Mouse (Mus musculus) liver, embryonic 15.5 days (tissue): ENCODE measurements around the gene Dnah6. TPM values are rescaled to one million over a fixed set of nuclear protein-coding genes. Genes with fewer than 3 reads are reported as not detected.

Source experiments
- ATAC-seq: fragments of 200-750 bp; cut with Nextera tagmentation; 2 replicates; pipeline ENCODE4 v1.8.0; 2017; ENCODE audit warnings: moderate number of reproducible peaks, mild to moderate bottlenecking, moderate library complexity; ENCODE audit not compliant: insufficient read depth
- H3K27ac ChIP-seq: fragments of 300-500 bp; sonication (generic); replicated peaks from 2 replicates; pipeline ENCODE4 v1.5.1; 2015; ENCODE audit warnings: mild to moderate bottlenecking, inconsistent platforms
- H3K27me3 ChIP-seq: fragments of 300-500 bp; sonication (generic); 2 replicates; pipeline ENCODE4 v1.6.1; 2015; ENCODE audit warnings: mild to moderate bottlenecking, inconsistent platforms
- H3K36me3 ChIP-seq: fragments of 300-500 bp; sonication (generic); replicated peaks from 2 replicates; pipeline ENCODE4 v1.6.1; 2015; ENCODE audit warnings: moderate library complexity, mild to moderate bottlenecking, inconsistent platforms
- H3K4me1 ChIP-seq: fragments of 300-500 bp; sonication (generic); replicated peaks from 2 replicates; pipeline ENCODE4 v1.6.1; 2015; ENCODE audit warnings: inconsistent platforms
- H3K4me2 ChIP-seq: fragments of 300-500 bp; sonication (generic); 2 replicates; pipeline ENCODE4 v1.6.1; 2015; ENCODE audit warnings: moderate library complexity, mild to moderate bottlenecking, inconsistent platforms
- H3K4me3 ChIP-seq: fragments of 300-500 bp; sonication (generic); replicated peaks from 2 replicates; pipeline ENCODE4 v1.5.1; 2015; ENCODE audit warnings: mild to moderate bottlenecking, inconsistent platforms
- H3K9ac ChIP-seq: fragments of 300-500 bp; sonication (generic); 2 replicates; pipeline ENCODE4 v1.6.1; 2015; ENCODE audit warnings: moderate library complexity, mild to moderate bottlenecking, inconsistent platforms
- H3K9me3 ChIP-seq: fragments of 300-500 bp; sonication (generic); replicated peaks from 2 replicates; pipeline ENCODE4 v1.6.1; 2016; ENCODE audit warnings: inconsistent platforms
- WGBS: fragments of 180-500 bp; shearing (Covaris S2); methylation state at CpG from one replicate; pipeline ENCODE4 v1.1.7; 2015; ENCODE audit warnings: mixed read lengths; ENCODE audit not compliant: insufficient replicate concordance; 5-methylcytosine and 5-hydroxymethylcytosine counted together
- polyA plus RNA-seq: library from polyadenylated mRNA; unstranded; fragments of >200 nt; fragmentation: Nextera tagmentation; extraction: Ambion mirVana; gene quantifications from 2 replicates; pipeline ENCODE4 v1.2.1, GENCODE M21; 2015

The Dnah6 gene
- 0.01 and 0.02 TPM in 2 replicates for polyA plus RNA-seq

GRCm38 (mm10) chr6:73221189-73221957 is at the start of gene Dnah6:
Gene Dnah6 (minus strand): TSS chr6:73221651.
- Histone ChIP-seq H3K9me3 (no peaks in the 10 kb centered on the region), H3K27ac (no peak within 1 kb of the TSS), H3K4me2 (peak within 1 kb of the TSS; percentile 65), H3K4me3 (peak within 1 kb of the TSS; percentile 39), H3K4me1 (peaks cover 8% of the 10 kb centered on the region), H3K9ac (no peak within 1 kb of the TSS), H3K27me3 (no peaks in the 10 kb centered on the region), H3K36me3 (no peaks in the 10 kb centered on the region)
- 34% methylated on average over 25 of the region's 25 CpGs for WGBS
- ATAC-seq = peak; percentile 86

GRCm38 (mm10) chr6:73269374-73269773 is 47.9 kb upstream of the Dnah6 start:
- WGBS = 87% methylated on average over 3 of the region's 3 CpGs
- ATAC-seq = no peak

GRCm38 (mm10) chr6:73267738-73268311 is 46.4 kb upstream of the Dnah6 start:
- 74% methylated on average over 8 of the region's 8 CpGs for WGBS
- Histone ChIP-seq H3K4me2 (no peak overlapping the region), H3K9me3 (no peaks in the 10 kb centered on the region), H3K4me1 (no peaks in the 10 kb centered on the region), H3K9ac (no peak overlapping the region), H3K36me3 (peaks cover 80% of the 10 kb centered on the region), H3K4me3 (no peak overlapping the region), H3K27ac (no peak overlapping the region), H3K27me3 (no peaks in the 10 kb centered on the region)
- ATAC-seq = no peak

More at GRCm38 (mm10) chr6:73269374-73269773, 47.9 kb upstream of the Dnah6 start:
- H3K4me1 ChIP-seq = no peaks in the 10 kb centered on the region
- H3K4me3 ChIP-seq = no peak overlapping the region
- H3K9ac ChIP-seq = no peak overlapping the region
- no peak overlapping the region for H3K4me2 ChIP-seq
- no peaks in the 10 kb centered on the region for H3K27me3 ChIP-seq
- peaks cover 72% of the 10 kb centered on the region for H3K36me3 ChIP-seq
- no peaks in the 10 kb centered on the region for H3K9me3 ChIP-seq
- H3K27ac ChIP-seq = no peak overlapping the region

- no peaks in the 10 kb centered on the region for H3K9me3 ChIP-seq
- ATAC-seq = no peak
- H3K4me3 ChIP-seq = no peak overlapping the region
- H3K27ac ChIP-seq = no peak overlapping the region
- H3K4me1 ChIP-seq = no peaks in the 10 kb centered on the region
- 67% methylated on average over 2 of the region's 2 CpGs for WGBS
- peaks cover 74% of the 10 kb centered on the region for H3K36me3 ChIP-seq
- no peaks in the 10 kb centered on the region for H3K27me3 ChIP-seq
- no peak overlapping the region for H3K4me2 ChIP-seq
- no peak overlapping the region for H3K9ac ChIP-seq
Measured at GRCm38 (mm10) chr6:73264801-73265200, 43.4 kb upstream of the Dnah6 start.

- Histone ChIP-seq H3K9me3 (no peaks in the 10 kb centered on the region), H3K4me2 (no peak overlapping the region), H3K4me1 (no peaks in the 10 kb centered on the region), H3K4me3 (no peak overlapping the region), H3K27me3 (no peaks in the 10 kb centered on the region), H3K27ac (no peak overlapping the region), H3K36me3 (peaks cover 74% of the 10 kb centered on the region), H3K9ac (no peak overlapping the region)
- ATAC-seq = no peak
- WGBS = 84% methylated on average over 6 of the region's 6 CpGs
Measured at GRCm38 (mm10) chr6:73260110-73260509, 38.7 kb upstream of the Dnah6 start.

GRCm38 (mm10) chr6:73257068-73257467 is 35.6 kb upstream of the Dnah6 start:
- no peak overlapping the region for H3K27ac ChIP-seq
- H3K9me3 ChIP-seq = no peaks in the 10 kb centered on the region
- H3K4me1 ChIP-seq = peaks cover 29% of the 10 kb centered on the region
- ATAC-seq = no peak
- no peak overlapping the region for H3K4me2 ChIP-seq
- H3K9ac ChIP-seq = no peak overlapping the region
- H3K36me3 ChIP-seq = peaks cover 53% of the 10 kb centered on the region
- H3K4me3 ChIP-seq = no peak overlapping the region
- no peaks in the 10 kb centered on the region for H3K27me3 ChIP-seq
- 88% methylated on average over 7 of the region's 7 CpGs for WGBS

GRCm38 (mm10) chr6:73254307-73255228 is 33.1 kb upstream of the Dnah6 start:
- no peak overlapping the region for H3K4me2 ChIP-seq
- ATAC-seq = no peak
- no peak overlapping the region for H3K4me3 ChIP-seq
- H3K27ac ChIP-seq = no peak overlapping the region
- peaks cover 36% of the 10 kb centered on the region for H3K4me1 ChIP-seq
- peaks cover 33% of the 10 kb centered on the region for H3K36me3 ChIP-seq
- no peaks in the 10 kb centered on the region for H3K9me3 ChIP-seq
- WGBS = 44% methylated on average over 9 of the region's 9 CpGs
- no peaks in the 10 kb centered on the region for H3K27me3 ChIP-seq
- no peak overlapping the region for H3K9ac ChIP-seq

- H3K36me3 ChIP-seq = peaks cover 23% of the 10 kb centered on the region
- H3K9ac ChIP-seq = no peak overlapping the region
- no peak overlapping the region for H3K4me3 ChIP-seq
- H3K4me1 ChIP-seq = peaks cover 42% of the 10 kb centered on the region
- peak; percentile 42; the same call in 1 of the 2 replicates for ATAC-seq
- no peaks in the 10 kb centered on the region for H3K9me3 ChIP-seq
- WGBS = 52% methylated on average over 4 of the region's 4 CpGs
- no peak overlapping the region for H3K27ac ChIP-seq
- H3K27me3 ChIP-seq = no peaks in the 10 kb centered on the region
- no peak overlapping the region for H3K4me2 ChIP-seq
Measured at GRCm38 (mm10) chr6:73253584-73253983, 32.1 kb upstream of the Dnah6 start.

- no peaks in the 10 kb centered on the region for H3K27me3 ChIP-seq
- ATAC-seq = no peak
- no peak overlapping the region for H3K4me2 ChIP-seq
- H3K9me3 ChIP-seq = no peaks in the 10 kb centered on the region
- H3K9ac ChIP-seq = no peak overlapping the region
- no peak overlapping the region for H3K27ac ChIP-seq
- WGBS = 69% methylated on average over 2 of the region's 2 CpGs
- no peak overlapping the region for H3K4me3 ChIP-seq
- peaks cover 18% of the 10 kb centered on the region for H3K36me3 ChIP-seq
- peaks cover 44% of the 10 kb centered on the region for H3K4me1 ChIP-seq
Measured at GRCm38 (mm10) chr6:73253006-73253405, 31.6 kb upstream of the Dnah6 start.

- Histone ChIP-seq H3K9ac (no peak overlapping the region), H3K4me1 (peaks cover 44% of the 10 kb centered on the region), H3K27me3 (no peaks in the 10 kb centered on the region), H3K9me3 (no peaks in the 10 kb centered on the region), H3K36me3 (peaks cover 13% of the 10 kb centered on the region), H3K4me2 (no peak overlapping the region), H3K4me3 (no peak overlapping the region), H3K27ac (no peak overlapping the region)
- no peak for ATAC-seq
Measured at GRCm38 (mm10) chr6:73252396-73252795, 30.9 kb upstream of the Dnah6 start.

GRCm38 (mm10) chr6:73251336-73251735 is 29.9 kb upstream of the Dnah6 start:
- Histone ChIP-seq H3K9me3 (no peaks in the 10 kb centered on the region), H3K27me3 (no peaks in the 10 kb centered on the region), H3K4me3 (no peak overlapping the region), H3K9ac (no peak overlapping the region), H3K4me1 (peaks cover 44% of the 10 kb centered on the region), H3K4me2 (no peak overlapping the region), H3K36me3 (peaks cover 6% of the 10 kb centered on the region; the same call in 1 of the 2 replicates), H3K27ac (no peak overlapping the region)
- WGBS = 80% methylated on average over 11 of the region's 11 CpGs
- ATAC-seq = no peak
